Comparison of ENCODE assay signal across 9 mouse cellular contexts in genomic region chr19:43630466-43631251, GRCm38 (mm10). TPM values are rescaled to one million over a fixed set of nuclear protein-coding genes. Genes with fewer than 3 reads are reported as not detected.
A peak's percentile ranks its signal among the peaks of the same experiment; 100 is the strongest.
DNase-seq lines count a peak whose midpoint lies in the region; ATAC-seq and TF ChIP-seq lines count a peak whose summit lies in the region.
"Had no signal": no experiment of that assay in that cellular context is flagged by ENCODE, and none has a peak within 500 bp of the region (broad histone marks: within the 10 kb centered on the region; RNA-seq: fewer than 3 reads in every experiment).

No protein-coding gene starts in this region.

- peak; percentile 69 for TF ChIP-seq CTCF in C2C12 (IDR thresholded peaks at IDR 0.05; ENCODE audit: control insufficient read depth, insufficient read depth, insufficient read length)
- TF ChIP-seq CTCF in liver, adult 2 months (IDR thresholded peaks at IDR 0.05; ENCODE audit: low read depth, low read length) = peak; percentile 83

- no peak overlapping the region for H3K4me3 ChIP-seq in C2C12 (ENCODE audit: insufficient read depth, poor library complexity, severe bottlenecking)
- no peak overlapping the region for H3K4me3 ChIP-seq in kidney, embryonic 16.5 days (ENCODE audit: low read length)
- H3K4me3 ChIP-seq in liver, adult 2 months (ENCODE audit: insufficient read depth, low read depth, low read length) = no peak overlapping the region
- no peak overlapping the region for H3K4me3 ChIP-seq in neural tube, embryonic 14.5 days (ENCODE audit: low read depth, low read length)

- no peak overlapping the region for H3K27ac ChIP-seq in kidney, embryonic 16.5 days (ENCODE audit: low read length)
- no peak overlapping the region for H3K27ac ChIP-seq in liver, adult 2 months (replicated peaks; ENCODE audit: insufficient read depth, low read depth, low read length)
- no peak overlapping the region for H3K27ac ChIP-seq in neural tube, embryonic 14.5 days (ENCODE audit: low read depth, low read length)
- H3K27ac ChIP-seq: macrophage had no signal

- 0 out of 2 replicates have a peak overlapping the region, but pooled peaks have one; percentile 35 for H3K9ac ChIP-seq in kidney, embryonic 16.5 days (replicated peaks; ENCODE audit: low read length)
- no peak overlapping the region for H3K9ac ChIP-seq in liver, adult 2 months (ENCODE audit: low read depth, low read length)
- no peak overlapping the region for H3K9ac ChIP-seq in neural tube, embryonic 14.5 days (replicated peaks; ENCODE audit: low read depth, low read length)

- no peaks in the 10 kb centered on the region for H3K4me1 ChIP-seq in kidney, embryonic 16.5 days (ENCODE audit: insufficient read depth, low read length)
- H3K4me1 ChIP-seq in liver, adult 2 months (ENCODE audit: control insufficient read depth, insufficient read depth, low read length) = no peaks in the 10 kb centered on the region
- H3K4me1 ChIP-seq in neural tube, embryonic 14.5 days (ENCODE audit: control insufficient read depth, insufficient read depth, low read length) = 0 out of 2 replicates have a peak, but pooled peaks cover 3% of the 10 kb centered on the region

- H3K36me3 ChIP-seq in C2C12 (ENCODE audit: control insufficient read depth, insufficient read depth) = no peaks in the 10 kb centered on the region
- no peaks in the 10 kb centered on the region for H3K36me3 ChIP-seq in kidney, embryonic 16.5 days (ENCODE audit: insufficient read depth, low read length)
- H3K36me3 ChIP-seq in liver, adult 2 months (ENCODE audit: control insufficient read depth, insufficient read depth, low read length) = no peaks in the 10 kb centered on the region
- H3K36me3 ChIP-seq in neural tube, embryonic 14.5 days (ENCODE audit: control insufficient read depth, insufficient read depth, low read length) = no peaks in the 10 kb centered on the region

- H3K9me3 ChIP-seq in kidney, embryonic 16.5 days (ENCODE audit: low read length) = no peaks in the 10 kb centered on the region
- no peaks in the 10 kb centered on the region for H3K9me3 ChIP-seq in neural tube, embryonic 14.5 days (ENCODE audit: control insufficient read depth, low read length)

- WGBS in kidney, embryonic 16.5 days = 26% methylated on average over 12 of the region's 12 CpGs
- 29% methylated on average over 12 of the region's 12 CpGs for WGBS in liver, adult 2 months
- WGBS in neural tube, embryonic 14.5 days = 30% methylated on average over 12 of the region's 12 CpGs

- ATAC-seq in kidney, embryonic 16.5 days (ENCODE audit: low FRiP score, low TSS enrichment) = peak; percentile 75; the same call in 1 of the 2 replicates
- peak; percentile 66; the same call in 1 of the 2 replicates for ATAC-seq in neural tube, embryonic 14.5 days (ENCODE audit: low read depth)

- no peaks in the 10 kb centered on the region for H3K79me2 ChIP-seq in C2C12 (ENCODE audit: control insufficient read depth, insufficient read depth)
- no peaks in the 10 kb centered on the region for H3K79me2 ChIP-seq in liver, adult 2 months (ENCODE audit: control insufficient read depth, insufficient read depth, low read length)

- H3K79me3 ChIP-seq in C2C12 (ENCODE audit: low read depth) = no peaks in the 10 kb centered on the region

- H3K4me2 ChIP-seq in kidney, embryonic 16.5 days (replicated peaks; ENCODE audit: low read depth, low read length) = no peak overlapping the region
- H3K4me2 ChIP-seq in neural tube, embryonic 14.5 days (ENCODE audit: low read depth, low read length) = no peak overlapping the region

- H3K27me3 ChIP-seq in C2C12 (ENCODE audit: control insufficient read depth, insufficient read depth, insufficient read length) = no peaks in the 10 kb centered on the region
- 0 out of 2 replicates have a peak, but pooled peaks cover 4% of the 10 kb centered on the region for H3K27me3 ChIP-seq in kidney, embryonic 16.5 days (ENCODE audit: insufficient read depth, low read length)
- H3K27me3 ChIP-seq in liver, adult 2 months (ENCODE audit: control insufficient read depth, insufficient read depth, low read length) = peaks cover 2% of the 10 kb centered on the region; the same call in 1 of the 2 replicates
- no peaks in the 10 kb centered on the region for H3K27me3 ChIP-seq in neural tube, embryonic 14.5 days (ENCODE audit: control insufficient read depth, insufficient read depth, low read length)

- no peak for TF ChIP-seq POLR2A in liver, adult 2 months (IDR thresholded peaks at IDR 0.05; ENCODE audit: extremely low read depth, insufficient read depth, low read length)

- DNase-seq in R1 (ENCODE audit: low read depth, low spot score) = peak; percentile 94
- DNase-seq in cerebellum, postnatal 14 days = peak; percentile 89 to 94
- DNase-seq in gastrocnemius, adult 8-10 months (ENCODE audit: low spot score in 2 of 2) = peak; percentile 75 to 76
- DNase-seq in liver, adult 2 months (ENCODE audit: extremely low read depth, low read depth, low spot score) = peak; percentile 74
- peak; percentile 37 to 79 for DNase-seq in thymus, postnatal 10 days (ENCODE audit: low spot score in 2 of 2)

- no peak overlapping the region for H3ac ChIP-seq in C2C12 (ENCODE audit: control insufficient read depth, insufficient read length, low read depth)

TF ChIP-seq in C2C12, 6 proteins besides CTCF, POLR2A, EP300 and RAD21:
- TF ChIP-seq USF1 (IDR thresholded peaks at IDR 0.05; ENCODE audit: low read depth) (no peak), FOSL1 (IDR thresholded peaks at IDR 0.05; ENCODE audit: insufficient read depth, low read length, poor library complexity, severe bottlenecking) (peak; percentile 39), CEBPB (IDR thresholded peaks at IDR 0.05; ENCODE audit: low read depth) (no peak), MAX (IDR thresholded peaks at IDR 0.05) (no peak), MYOD1 (IDR thresholded peaks at IDR 0.05; ENCODE audit: control insufficient read depth, insufficient read length, low read depth) (no peak), MYOG (IDR thresholded peaks at IDR 0.05; ENCODE audit: control insufficient read depth, extremely low read depth, insufficient read length) (no peak)

RNA-seq across cellular contexts. Expression of gene Nkx2-3, which starts 18.5 kb away (rescaled TPM):
- 0.02 TPM for polyA plus RNA-seq in C2C12 (2012; fragmentation: generic; extraction: Trizol)
- total RNA-seq in gastrocnemius, adult 8-10 months (2022) = not detected
- 0.07 TPM in 1 of 2 replicates, not detected in the other for polyA plus RNA-seq in kidney, embryonic 16.5 days (2015; fragmentation: Nextera tagmentation; extraction: Ambion mirVana)
- total RNA-seq in liver, adult 2 months (2014; rRNA removed) = not detected in 2 replicates
- 0.05 TPM in 1 of 2 replicates, not detected in the other for polyA plus RNA-seq in liver, adult 2 months (2012; rRNA removed)
- not detected in 2 replicates for polyA plus RNA-seq in neural tube, embryonic 14.5 days (2014; fragmentation: Nextera tagmentation; extraction: Ambion mirVana)
- polyA plus RNA-seq: macrophage had no signal

RNA-seq across cellular contexts. Expression of gene Slc25a28, which starts 44.0 kb away (rescaled TPM):
- 23.0 TPM for polyA plus RNA-seq in C2C12 (2012; fragmentation: generic; extraction: Trizol)
- 10 to 100 TPM; 26.4 to 36.4 (median 31.5) TPM for total RNA-seq in gastrocnemius, adult 8-10 months (2022)
- polyA plus RNA-seq in kidney, embryonic 16.5 days (2015; fragmentation: Nextera tagmentation; extraction: Ambion mirVana) = 15.5 and 15.7 TPM in 2 replicates
- total RNA-seq in liver, adult 2 months (2014; rRNA removed) = 18.2 and 20.5 TPM in 2 replicates
- 33.9 and 43.0 TPM in 2 replicates for polyA plus RNA-seq in liver, adult 2 months (2012; rRNA removed)
- polyA plus RNA-seq in neural tube, embryonic 14.5 days (2014; fragmentation: Nextera tagmentation; extraction: Ambion mirVana) = 14.1 and 15.5 TPM in 2 replicates

RNA-seq across cellular contexts. Expression of gene Entpd7, which starts 58.8 kb away (rescaled TPM):
- 4.3 TPM for polyA plus RNA-seq in C2C12 (2012; fragmentation: generic; extraction: Trizol)
- 1 to 10 TPM in 2 of 4 experiments, under 1 TPM in 2; 0.67 to 1.1 (median 0.92) TPM for total RNA-seq in gastrocnemius, adult 8-10 months (2022)
- polyA plus RNA-seq in kidney, embryonic 16.5 days (2015; fragmentation: Nextera tagmentation; extraction: Ambion mirVana) = 12.9 and 15.0 TPM in 2 replicates
- 1.5 TPM in 2 replicates for total RNA-seq in liver, adult 2 months (2014; rRNA removed)
- polyA plus RNA-seq in liver, adult 2 months (2012; rRNA removed) = 2.0 TPM in 2 replicates
- 13.7 and 14.5 TPM in 2 replicates for polyA plus RNA-seq in neural tube, embryonic 14.5 days (2014; fragmentation: Nextera tagmentation; extraction: Ambion mirVana)
